Mouse (Mus musculus) layer of hippocampus, postnatal 25 days (tissue): Measurements from ENCODE around the gene Pdzrn3. TPM values are rescaled to one million over a fixed set of nuclear protein-coding genes. Genes with fewer than 3 reads are reported as not detected.

Experiments used
- DNase-seq, 2 experiments: peaks; one replicate each; pipeline ENCODE4 v3.0.0; 2022; ENCODE audit warnings: mixed read lengths in 2 of 2, low spot score in 1 of 2; ENCODE audit errors: extremely low spot score in 1 of 2
- total RNA-seq, 2 experiments: library from RNA; stranded (reverse); gene quantifications; 2 replicates each; pipeline ENCODE4 v1.2.3; 2021

The Pdzrn3 gene
- total RNA-seq, 2 experiments from 2014 or later: 8.4 to 9.9 TPM

- DNase-seq: no peak
Measured at GRCm38 (mm10) chr6:101330392-101330791, 47.3 kb downstream of the Pdzrn3 start.

- no peak for DNase-seq
Measured at GRCm38 (mm10) chr6:101329499-101329898, 48.2 kb downstream of the Pdzrn3 start.

GRCm38 (mm10) chr6:101328514-101328913, 49.2 kb downstream of the Pdzrn3 start:
- no peak for DNase-seq

- no peak for DNase-seq
Measured at GRCm38 (mm10) chr6:101327741-101328140, 50.0 kb downstream of the Pdzrn3 start.

- DNase-seq: no peak
Measured at GRCm38 (mm10) chr6:101327196-101327595, 50.5 kb downstream of the Pdzrn3 start.

GRCm38 (mm10) chr6:101325842-101326639, 51.7 kb downstream of the Pdzrn3 start:
- no peak for DNase-seq

- DNase-seq: no peak
Measured at GRCm38 (mm10) chr6:101322580-101322979, 55.1 kb downstream of the Pdzrn3 start.

GRCm38 (mm10) chr6:101320386-101320785, 57.3 kb downstream of the Pdzrn3 start:
- no peak for DNase-seq

- DNase-seq: no peak
Measured at GRCm38 (mm10) chr6:101319374-101319967, 58.2 kb downstream of the Pdzrn3 start.

GRCm38 (mm10) chr6:101318530-101318929, 59.2 kb downstream of the Pdzrn3 start:
- no peak for DNase-seq

GRCm38 (mm10) chr6:101311446-101311845, 66.3 kb downstream of the Pdzrn3 start:
- no peak for DNase-seq

- DNase-seq: no peak
Measured at GRCm38 (mm10) chr6:101310491-101310890, 67.2 kb downstream of the Pdzrn3 start.

- DNase-seq: peak; percentile 26 to 45
Measured at GRCm38 (mm10) chr6:101307964-101308531, 69.6 kb downstream of the Pdzrn3 start.

GRCm38 (mm10) chr6:101306834-101307233, 70.9 kb downstream of the Pdzrn3 start:
- no peak for DNase-seq

GRCm38 (mm10) chr6:101305543-101305942, 72.2 kb downstream of the Pdzrn3 start:
- DNase-seq: no peak

GRCm38 (mm10) chr6:101303959-101304738, 73.5 kb downstream of the Pdzrn3 start:
- no peak for DNase-seq

- DNase-seq: no peak
Measured at GRCm38 (mm10) chr6:101303501-101303900, 74.2 kb downstream of the Pdzrn3 start.

GRCm38 (mm10) chr6:101301154-101301553, 76.5 kb downstream of the Pdzrn3 start:
- DNase-seq: no peak

GRCm38 (mm10) chr6:101299434-101299833, 78.3 kb downstream of the Pdzrn3 start:
- DNase-seq: no peak

GRCm38 (mm10) chr6:101297563-101298520, 79.9 kb downstream of the Pdzrn3 start:
- no peak for DNase-seq
